Mouse (Mus musculus) liver, adult (tissue): ENCODE results near the gene Gpd1l.

Experiments used
- GATA4 ChIP-seq: IDR thresholded peaks from 2 replicates; pipeline ENCODE4 v1.6.1; 2014; ENCODE audit warnings: mild to moderate bottlenecking, low read length; ENCODE audit not compliant: insufficient replicate concordance

The Gpd1l gene

GRCm38 (mm10) chr9:114935321-114935720 is 1.5 kb upstream of the Gpd1l start:
- no peak for TF ChIP-seq GATA4

- TF ChIP-seq GATA4: no peak
These were observed 444 bp upstream of the Gpd1l start for GRCm38 (mm10) chr9:114934231-114934630.

- no peak for TF ChIP-seq GATA4
These were observed 607 bp downstream of the Gpd1l start for GRCm38 (mm10) chr9:114933037-114933722.

GRCm38 (mm10) chr9:114932607-114933006 is 1.2 kb downstream of the Gpd1l start:
- no peak for TF ChIP-seq GATA4

- no peak for TF ChIP-seq GATA4
These were observed 3.2 kb downstream of the Gpd1l start for GRCm38 (mm10) chr9:114930464-114931090.

- no peak for TF ChIP-seq GATA4
These were observed 8.2 kb downstream of the Gpd1l start for GRCm38 (mm10) chr9:114925571-114925970.

- no peak for TF ChIP-seq GATA4
These were observed 8.7 kb downstream of the Gpd1l start for GRCm38 (mm10) chr9:114925039-114925438.

- no peak for TF ChIP-seq GATA4
These were observed 9.3 kb downstream of the Gpd1l start for GRCm38 (mm10) chr9:114924511-114924910.

- TF ChIP-seq GATA4: no peak
These were observed 11.6 kb downstream of the Gpd1l start for GRCm38 (mm10) chr9:114922209-114922608.

GRCm38 (mm10) chr9:114921352-114922081 is 12.3 kb downstream of the Gpd1l start:
- no peak for TF ChIP-seq GATA4

GRCm38 (mm10) chr9:114920569-114920968 is 13.2 kb downstream of the Gpd1l start:
- no peak for TF ChIP-seq GATA4

- no peak for TF ChIP-seq GATA4
These were observed 20.8 kb downstream of the Gpd1l start for GRCm38 (mm10) chr9:114912680-114913649.

GRCm38 (mm10) chr9:114907509-114907908 is 26.3 kb downstream of the Gpd1l start:
- peak; percentile 66; the same call in 1 of the 2 replicates for TF ChIP-seq GATA4

GRCm38 (mm10) chr9:114895919-114896318 is 37.9 kb downstream of the Gpd1l start:
- TF ChIP-seq GATA4: no peak

- no peak for TF ChIP-seq GATA4
These were observed 40.8 kb downstream of the Gpd1l start for GRCm38 (mm10) chr9:114892974-114893373.
